Comparison of ENCODE assay signal across 16 mouse cellular contexts in genomic region chr4:151757261-151757660, GRCm38 (mm10).
"Had no signal": no experiment of that assay in that cellular context is flagged by ENCODE, and none has a peak within 500 bp of the region (broad histone marks: within the 10 kb centered on the region; RNA-seq: fewer than 3 reads in every experiment).

No protein-coding gene starts in this region.

- H3K4me1 ChIP-seq: lung, embryonic 15.5 days; stomach, embryonic 15.5 days had no signal

- H3K4me3 ChIP-seq: lung, embryonic 15.5 days; megakaryocyte, embryonic 14.5 days; midbrain, embryonic 13.5 days; midbrain, embryonic 15.5 days; neural tube, embryonic 12.5 days; stomach, embryonic 15.5 days had no signal

- ATAC-seq: lung, postnatal 0 days; midbrain, embryonic 13.5 days; midbrain, embryonic 15.5 days had no signal

- H3K27me3 ChIP-seq: lung, embryonic 15.5 days; megakaryocyte, embryonic 14.5 days; midbrain, embryonic 13.5 days; midbrain, embryonic 15.5 days; neural tube, embryonic 12.5 days; stomach, embryonic 15.5 days had no signal

- H3K9me3 ChIP-seq: lung, embryonic 15.5 days; megakaryocyte, embryonic 14.5 days; midbrain, embryonic 13.5 days; midbrain, embryonic 15.5 days; neural tube, embryonic 12.5 days; stomach, embryonic 15.5 days had no signal

- H3K4me2 ChIP-seq: lung, embryonic 15.5 days; midbrain, embryonic 11.5 days; midbrain, embryonic 13.5 days; midbrain, embryonic 15.5 days; neural tube, embryonic 12.5 days; stomach, embryonic 15.5 days had no signal

- H3K9ac ChIP-seq: lung, embryonic 15.5 days; midbrain, embryonic 13.5 days; midbrain, embryonic 15.5 days; neural tube, embryonic 12.5 days; stomach, embryonic 15.5 days had no signal

- H3K27ac ChIP-seq: lung, embryonic 15.5 days; macrophage; midbrain, embryonic 13.5 days; midbrain, embryonic 15.5 days; neural tube, embryonic 12.5 days; stomach, embryonic 15.5 days; stomach, postnatal 0 days had no signal

- DNase-seq: lung, adult 2 months; lung, postnatal 14 days; lung, postnatal 36 days; right cerebral cortex, postnatal 14 days; thymus, adult 2 months; thymus, postnatal 25 days had no signal

- H3K36me3 ChIP-seq: lung, embryonic 15.5 days; midbrain, embryonic 13.5 days; midbrain, embryonic 15.5 days; neural tube, embryonic 12.5 days; stomach, embryonic 15.5 days had no signal
